Mouse (Mus musculus): ENCODE measurements at regions not wholly inside any gene's neighbourhood (a gene's known extent, or its start where the extent isn't known, plus 50 kb on each side); places are given as distances from the start of the nearest gene placed in this dataset.

- no peak for ATAC-seq (replicated peaks; ENCODE audit: insufficient number of reproducible peaks, low FRiP score, low TSS enrichment, poor library complexity, severe bottlenecking)
Observed at GRCm38 (mm10) chr4:105510406-105510805, 279.3 kb upstream of the Gm12728 start.

DNA sequence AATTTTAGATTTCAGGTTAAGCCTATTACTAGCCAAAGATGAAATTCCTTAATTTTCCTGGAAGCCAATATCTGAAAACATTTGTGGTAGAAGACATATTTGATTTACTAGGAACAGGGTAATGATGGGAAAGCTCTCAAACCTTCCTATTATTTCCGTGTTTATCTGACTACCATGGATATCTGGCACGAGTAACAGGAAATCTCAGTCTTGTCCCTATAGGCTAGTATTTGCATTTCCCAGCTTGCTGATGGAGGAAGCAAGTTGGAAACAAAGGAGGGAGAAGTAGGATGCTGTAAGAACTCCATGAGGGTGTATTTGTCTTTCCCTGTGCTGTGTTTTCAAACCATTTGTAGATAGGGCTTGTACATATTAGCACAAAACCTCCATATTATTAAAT, 264.5 kb upstream of the Gm12728 start:
- no peak for ATAC-seq (replicated peaks; ENCODE audit: insufficient number of reproducible peaks, low FRiP score, low TSS enrichment, poor library complexity, severe bottlenecking)

GRCm38 (mm10) chr4:105526755-105527154, 262.9 kb upstream of the Gm12728 start:
- ATAC-seq (replicated peaks; ENCODE audit: insufficient number of reproducible peaks, low FRiP score, low TSS enrichment, poor library complexity, severe bottlenecking) = no peak

GRCm38 (mm10) chr4:105527316-105527715, 262.4 kb upstream of the Gm12728 start:
- ATAC-seq (replicated peaks; ENCODE audit: insufficient number of reproducible peaks, low FRiP score, low TSS enrichment, poor library complexity, severe bottlenecking) = no peak

- ATAC-seq (replicated peaks; ENCODE audit: insufficient number of reproducible peaks, low FRiP score, low TSS enrichment, poor library complexity, severe bottlenecking) = no peak
Observed at GRCm38 (mm10) chr4:105531651-105532425, 257.8 kb upstream of the Gm12728 start.

GRCm38 (mm10) chr4:105535451-105535850, 254.2 kb upstream of the Gm12728 start:
- ATAC-seq (replicated peaks; ENCODE audit: insufficient number of reproducible peaks, low FRiP score, low TSS enrichment, poor library complexity, severe bottlenecking) = no peak

DNA sequence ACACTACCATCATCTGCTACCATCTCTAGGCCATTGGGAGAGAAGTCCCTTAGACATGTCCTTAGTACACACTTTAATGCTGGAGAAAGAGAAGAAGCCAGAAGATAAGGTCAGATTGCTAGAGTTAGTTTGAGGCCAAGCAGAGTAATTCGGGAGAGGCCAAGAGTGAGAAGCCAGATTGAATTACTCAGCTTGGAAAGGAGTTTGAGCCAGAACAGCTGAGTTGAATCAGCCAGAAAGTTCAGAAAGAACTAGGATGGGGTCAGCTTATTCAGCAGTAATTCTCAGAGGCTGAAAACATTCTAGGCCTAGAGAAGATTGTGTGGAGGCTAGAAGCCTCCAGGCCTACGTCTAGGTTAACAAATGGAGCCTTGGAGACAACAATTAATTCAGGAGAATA, 244.2 kb upstream of the Gm12728 start:
- ATAC-seq (replicated peaks; ENCODE audit: insufficient number of reproducible peaks, low FRiP score, low TSS enrichment, poor library complexity, severe bottlenecking) = no peak

DNA sequence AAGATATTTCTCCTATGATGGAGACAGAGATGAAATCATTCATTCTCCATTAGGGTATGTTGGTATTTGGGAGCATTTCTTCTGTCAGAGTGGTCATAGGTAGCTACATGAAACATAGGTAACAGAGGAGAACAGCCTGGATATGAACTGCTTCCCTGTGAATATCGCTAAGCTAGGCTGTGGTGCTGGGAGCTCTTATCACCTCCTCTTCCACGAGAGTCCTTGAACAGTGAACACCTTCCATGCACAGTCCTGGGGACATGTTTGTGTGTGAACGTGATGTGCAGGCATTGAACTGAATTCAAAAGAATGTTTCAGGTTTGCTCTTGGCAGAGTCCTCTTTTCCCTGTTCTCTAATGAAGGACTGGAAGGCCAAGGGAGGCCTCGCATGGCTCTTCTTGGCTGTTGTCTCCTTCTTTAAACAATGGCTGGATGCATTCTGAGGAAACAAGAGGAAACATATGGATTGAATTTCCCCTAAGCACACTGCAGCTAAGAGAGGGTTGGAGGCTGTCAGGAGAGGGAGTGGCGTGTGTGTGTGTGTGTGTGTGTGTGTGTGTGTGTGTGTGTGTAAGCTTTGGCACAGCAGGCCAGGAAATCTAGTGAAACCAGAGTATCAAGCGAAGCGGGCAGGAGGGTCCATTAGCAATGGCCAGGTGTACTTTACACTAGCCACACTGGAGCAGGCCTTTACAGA, 239.8 kb upstream of the Gm12728 start:
- no peak for ATAC-seq (replicated peaks; ENCODE audit: insufficient number of reproducible peaks, low FRiP score, low TSS enrichment, poor library complexity, severe bottlenecking)

DNA sequence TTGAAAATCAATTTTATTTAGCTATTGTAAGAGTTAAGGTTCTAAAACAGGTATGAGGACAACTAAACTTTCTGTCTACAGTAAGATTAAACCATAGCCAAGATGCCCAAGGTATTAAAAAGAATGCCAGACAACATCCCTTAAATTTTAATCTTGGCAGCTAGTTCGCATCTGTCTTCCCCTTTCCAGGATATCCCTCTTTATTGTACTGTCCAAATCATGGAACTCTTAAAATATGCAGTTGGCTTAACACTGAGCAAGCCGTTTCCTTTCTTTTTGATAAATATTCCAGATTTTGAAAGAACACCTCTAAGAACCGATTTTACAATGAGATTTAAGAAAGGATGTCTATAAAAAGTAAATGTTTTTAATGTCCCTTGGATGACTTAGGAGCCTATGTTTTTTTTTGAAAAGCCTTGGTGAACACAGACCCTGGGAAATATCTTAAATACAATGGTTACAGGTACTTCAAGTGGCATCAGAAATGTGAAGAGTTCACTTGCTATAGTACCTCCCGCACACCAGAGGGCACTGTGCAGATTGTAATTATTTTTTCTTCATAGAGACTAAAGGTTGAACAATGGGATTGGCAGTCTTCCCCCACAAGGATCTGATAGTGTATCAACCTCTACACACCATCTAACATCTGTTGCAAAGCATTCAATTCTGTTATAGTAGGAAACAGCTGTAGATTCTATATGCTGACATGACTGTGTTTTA, 237.5 kb upstream of the Gm12728 start:
- ATAC-seq (replicated peaks; ENCODE audit: insufficient number of reproducible peaks, low FRiP score, low TSS enrichment, poor library complexity, severe bottlenecking) = no peak

- no peak for ATAC-seq (replicated peaks; ENCODE audit: insufficient number of reproducible peaks, low FRiP score, low TSS enrichment, poor library complexity, severe bottlenecking)
Observed at GRCm38 (mm10) chr4:105554994-105555393, 234.7 kb upstream of the Gm12728 start.

DNA sequence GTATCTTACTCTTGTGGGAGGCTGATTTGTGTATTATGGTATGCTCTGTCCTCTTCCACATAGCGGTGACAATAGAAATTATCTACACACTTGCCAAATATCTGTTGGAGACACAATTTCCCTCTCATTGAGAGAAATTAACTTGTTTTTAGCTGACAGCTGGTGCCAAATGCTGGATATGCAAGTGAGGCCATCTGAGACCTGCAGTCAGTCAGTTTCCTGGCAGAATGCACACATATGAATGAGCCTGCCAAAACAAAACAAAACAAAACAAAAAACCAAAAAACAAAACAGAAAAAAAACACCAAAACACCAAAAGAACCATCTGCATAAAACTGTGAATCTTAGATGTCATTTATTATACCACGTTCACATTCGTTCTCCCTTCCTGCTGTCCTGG, 233.7 kb upstream of the Gm12728 start:
- ATAC-seq (replicated peaks; ENCODE audit: insufficient number of reproducible peaks, low FRiP score, low TSS enrichment, poor library complexity, severe bottlenecking) = no peak

GRCm38 (mm10) chr4:105557396-105557795, 232.3 kb upstream of the Gm12728 start:
- ATAC-seq (replicated peaks; ENCODE audit: insufficient number of reproducible peaks, low FRiP score, low TSS enrichment, poor library complexity, severe bottlenecking) = no peak

- no peak for ATAC-seq (replicated peaks; ENCODE audit: insufficient number of reproducible peaks, low FRiP score, low TSS enrichment, poor library complexity, severe bottlenecking)
Observed at GRCm38 (mm10) chr4:105560055-105560454, 229.6 kb upstream of the Gm12728 start.

DNA sequence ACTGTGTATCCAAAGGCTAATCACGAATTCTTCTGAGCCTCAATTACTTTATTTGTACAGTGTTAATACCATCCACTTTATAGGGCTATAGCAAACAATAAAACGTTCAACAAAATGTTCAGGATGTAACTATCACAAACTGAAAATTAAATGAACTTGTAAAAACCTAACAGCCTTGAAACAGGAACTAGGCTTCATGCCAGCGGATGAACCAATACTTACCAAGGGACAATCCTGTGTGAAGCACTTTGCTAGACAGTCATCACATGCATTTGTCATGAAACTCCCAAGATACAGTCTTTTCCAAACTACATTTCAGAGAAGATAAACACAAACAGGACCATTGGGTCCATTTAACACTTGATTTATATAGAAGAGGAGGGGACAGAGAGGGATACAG, 228.9 kb upstream of the Gm12728 start:
- no peak for ATAC-seq (replicated peaks; ENCODE audit: insufficient number of reproducible peaks, low FRiP score, low TSS enrichment, poor library complexity, severe bottlenecking)

GRCm38 (mm10) chr4:105561611-105562010, 228.1 kb upstream of the Gm12728 start:
- no peak for ATAC-seq (replicated peaks; ENCODE audit: insufficient number of reproducible peaks, low FRiP score, low TSS enrichment, poor library complexity, severe bottlenecking)

DNA sequence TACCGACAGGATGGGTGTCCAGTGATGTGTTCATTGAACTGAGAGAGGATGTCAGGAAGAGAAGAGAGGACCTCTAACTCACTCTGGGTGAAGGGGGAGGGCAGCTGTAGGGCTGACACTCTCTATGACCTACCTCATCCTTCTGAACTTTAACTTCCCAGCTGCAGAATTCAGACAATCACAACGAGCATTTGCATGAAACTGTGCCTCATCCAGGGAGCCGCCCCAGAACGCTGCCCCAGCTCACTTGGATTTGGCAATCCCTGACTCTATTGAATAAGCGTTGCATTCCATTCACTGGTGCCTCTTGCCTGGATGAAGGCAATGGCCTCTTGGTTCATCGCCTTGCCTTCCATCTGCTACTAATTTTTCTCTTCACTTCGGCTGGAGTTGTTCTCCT, 223.9 kb upstream of the Gm12728 start:
- no peak for ATAC-seq (replicated peaks; ENCODE audit: insufficient number of reproducible peaks, low FRiP score, low TSS enrichment, poor library complexity, severe bottlenecking)

DNA sequence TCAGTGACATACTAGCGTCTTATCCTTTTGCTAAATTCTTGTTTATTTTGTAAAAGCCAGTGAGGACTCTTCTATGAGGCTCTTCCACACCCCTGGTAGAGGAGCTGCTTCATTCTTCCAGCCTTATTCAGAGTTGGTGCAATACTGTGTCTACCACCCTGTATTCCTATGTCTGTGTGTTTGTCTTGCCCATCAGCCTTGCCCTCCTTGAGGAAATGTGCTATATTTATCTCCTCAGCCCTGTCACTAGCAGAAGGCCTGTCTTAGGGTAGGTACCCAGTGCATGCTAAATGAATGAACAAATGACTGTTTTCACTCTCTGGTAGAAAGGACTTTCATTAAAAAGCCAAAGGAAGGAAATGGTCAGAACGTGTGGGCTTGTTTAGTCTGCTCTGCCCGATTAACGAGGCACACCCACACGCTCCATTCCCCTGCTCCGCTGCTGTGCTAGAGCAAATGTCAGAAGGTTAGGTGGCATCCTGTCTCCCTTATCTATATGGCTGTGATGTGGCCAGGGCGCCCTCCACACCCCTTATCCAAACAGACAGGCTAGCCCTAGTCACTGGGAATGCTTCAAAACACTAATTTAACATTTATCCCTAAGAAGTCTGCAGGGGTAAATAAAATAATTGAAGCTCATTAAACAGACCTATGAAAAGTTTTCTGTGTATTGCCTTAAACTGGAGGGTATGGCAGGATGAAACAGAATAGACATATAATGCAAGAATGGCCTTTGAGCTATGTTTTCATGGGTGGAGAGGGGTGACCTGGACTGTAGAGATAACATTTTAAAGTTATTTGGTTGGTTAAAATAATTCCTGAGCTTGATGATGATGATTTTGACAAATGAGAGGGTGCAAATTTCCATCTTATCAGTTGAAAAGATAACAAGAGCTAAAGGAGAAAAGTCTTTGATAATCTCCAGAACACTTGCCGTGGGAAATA, 222.9 kb upstream of the Gm12728 start:
- no peak for ATAC-seq (replicated peaks; ENCODE audit: insufficient number of reproducible peaks, low FRiP score, low TSS enrichment, poor library complexity, severe bottlenecking)

DNA sequence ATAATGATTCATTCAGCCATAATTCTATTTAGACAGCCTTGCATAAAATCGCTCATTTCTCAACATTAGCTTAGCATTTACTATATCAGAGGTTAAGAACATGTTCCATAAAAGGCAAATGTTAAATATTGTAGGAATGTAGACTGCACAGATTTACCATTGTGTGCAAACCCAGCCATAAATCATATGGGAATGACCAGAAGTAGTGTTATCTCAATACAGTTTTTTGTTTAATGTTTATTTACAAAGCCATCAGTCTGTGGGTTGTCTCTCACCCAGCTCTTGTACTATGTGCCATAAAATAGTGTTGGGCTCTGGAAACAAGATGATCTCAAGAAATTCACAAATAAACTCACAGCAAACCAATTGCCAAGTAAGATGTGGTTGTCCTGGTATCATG, 220.0 kb upstream of the Gm12728 start:
- ATAC-seq (replicated peaks; ENCODE audit: insufficient number of reproducible peaks, low FRiP score, low TSS enrichment, poor library complexity, severe bottlenecking) = no peak

- no peak for ATAC-seq (replicated peaks; ENCODE audit: insufficient number of reproducible peaks, low FRiP score, low TSS enrichment, poor library complexity, severe bottlenecking)
Observed at GRCm38 (mm10) chr4:105575550-105575949, 214.1 kb upstream of the Gm12728 start.

All from monocyte, adult 5-6 weeks (primary cell).